In the genomic region with DNA sequence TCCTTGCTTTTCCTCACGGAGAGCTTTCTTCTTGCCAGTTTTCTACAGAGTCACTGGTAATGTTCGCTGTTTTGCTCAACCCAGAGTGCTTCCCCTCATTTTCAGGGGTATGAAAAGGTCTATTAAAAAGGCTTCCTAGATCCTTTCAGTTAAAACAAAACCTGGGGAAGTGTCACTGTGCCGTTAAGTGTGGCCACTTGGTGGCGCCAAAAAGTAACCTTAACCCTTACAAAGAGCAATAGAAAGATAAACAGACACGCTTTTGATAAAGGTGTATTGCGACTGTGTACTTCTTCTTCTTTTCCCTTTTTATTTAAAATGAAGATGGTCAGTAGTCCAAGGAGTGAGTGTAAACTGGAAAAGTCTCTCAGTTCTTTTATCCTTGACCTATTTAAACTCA, we compare ENCODE assay signal across 9 mouse cellular contexts.
DNase-seq lines count a peak whose midpoint lies in the region; ATAC-seq lines count a peak whose summit lies in the region.
"Had no signal": no experiment of that assay in that cellular context is flagged by ENCODE, and none has a peak within 500 bp of the region (broad histone marks: within the 10 kb centered on the region; RNA-seq: fewer than 3 reads in every experiment).

No protein-coding gene starts in this region.

- H3K27me3 ChIP-seq in forebrain, embryonic 16.5 days (replicated peaks; ENCODE audit: control insufficient read depth, insufficient read depth, low read length), result no peaks in the 10 kb centered on the region
- no peaks in the 10 kb centered on the region for H3K27me3 ChIP-seq in neural tube, embryonic 11.5 days (ENCODE audit: control insufficient read depth, insufficient read depth, low read length)
- H3K27me3 ChIP-seq: embryonic facial prominence, embryonic 13.5 days had no signal

- WGBS in forebrain, embryonic 16.5 days, result 8% methylated on average over 6 of the region's 6 CpGs
- WGBS in neural tube, embryonic 11.5 days, result 23% methylated on average over 6 of the region's 6 CpGs

- no peaks in the 10 kb centered on the region for H3K9me3 ChIP-seq in forebrain, embryonic 16.5 days (ENCODE audit: control insufficient read depth, low read length)
- H3K9me3 ChIP-seq in neural tube, embryonic 11.5 days (ENCODE audit: control insufficient read depth, low read length), result no peaks in the 10 kb centered on the region
- H3K9me3 ChIP-seq: embryonic facial prominence, embryonic 13.5 days had no signal

- ATAC-seq in forebrain, embryonic 16.5 days, result peak; percentile 54; the same call in 1 of the 2 replicates
- ATAC-seq in inflammation-experienced regulatory T-cells, adult 6 months, result peak; percentile 54
- 0 out of 2 replicates have a peak, but pooled peaks have one; percentile 37 for ATAC-seq in neural tube, embryonic 11.5 days (ENCODE audit: insufficient read depth, low FRiP score, low TSS enrichment)
- ATAC-seq in granulocyte monocyte progenitor cell, adult 5-6 weeks (replicated peaks; ENCODE audit: poor library complexity, severe bottlenecking), result no peak; the same call in 1 of the 2 replicates

- H3K4me1 ChIP-seq in forebrain, embryonic 16.5 days (replicated peaks; ENCODE audit: control insufficient read depth, insufficient read depth, low read length), result peaks cover 7% of the 10 kb centered on the region; the same call in 1 of the 2 replicates
- no peaks in the 10 kb centered on the region for H3K4me1 ChIP-seq in neural tube, embryonic 11.5 days (ENCODE audit: control insufficient read depth, insufficient read depth, low read length)
- H3K4me1 ChIP-seq: embryonic facial prominence, embryonic 13.5 days had no signal

- H3K9ac ChIP-seq in forebrain, embryonic 16.5 days (replicated peaks; ENCODE audit: low read depth, low read length), result no peak overlapping the region
- H3K9ac ChIP-seq in neural tube, embryonic 11.5 days (ENCODE audit: low read length), result no peak overlapping the region
- H3K9ac ChIP-seq: embryonic facial prominence, embryonic 13.5 days had no signal

- intact Hi-C loops in left cerebral cortex, postnatal 4 days (cut with DNase I), result loop anchor here (5.0 kb wide), 1 partner anchor 456 kb away; no protein-coding TSS in a partner anchor

- peak; percentile 53 for DNase-seq in urinary bladder, postnatal 14 days (ENCODE audit: low spot score)
- no peak for DNase-seq in urinary bladder, postnatal 4 days (ENCODE audit: low spot score in 2 of 2)
- peak; percentile 4 for DNase-seq in cerebellum, adult 11 months
- DNase-seq in left cerebral cortex, postnatal 4 days, result peak; percentile 60
- peak; percentile 80 for DNase-seq in neural tube, embryonic 11.5 days (ENCODE audit: low spot score)

- no peak overlapping the region for H3K4me3 ChIP-seq in forebrain, embryonic 16.5 days (replicated peaks; ENCODE audit: low read length)
- no peak overlapping the region for H3K4me3 ChIP-seq in neural tube, embryonic 11.5 days (ENCODE audit: low read depth, low read length)
- H3K4me3 ChIP-seq: embryonic facial prominence, embryonic 13.5 days had no signal

- H3K4me2 ChIP-seq in forebrain, embryonic 16.5 days (ENCODE audit: low read length), result no peak overlapping the region
- H3K4me2 ChIP-seq in neural tube, embryonic 11.5 days (ENCODE audit: low read depth), result no peak overlapping the region
- H3K4me2 ChIP-seq: embryonic facial prominence, embryonic 13.5 days had no signal

- H3K27ac ChIP-seq in forebrain, embryonic 16.5 days (ENCODE audit: low read length), result no peak overlapping the region
- no peak overlapping the region for H3K27ac ChIP-seq in neural tube, embryonic 11.5 days (ENCODE audit: low read depth, low read length)
- H3K27ac ChIP-seq: embryonic facial prominence, embryonic 13.5 days had no signal

- H3K36me3 ChIP-seq in forebrain, embryonic 16.5 days (ENCODE audit: control insufficient read depth, insufficient read depth), result no peaks in the 10 kb centered on the region
- H3K36me3 ChIP-seq in neural tube, embryonic 11.5 days (ENCODE audit: control insufficient read depth, insufficient read depth, low read length), result no peaks in the 10 kb centered on the region
- H3K36me3 ChIP-seq: embryonic facial prominence, embryonic 13.5 days had no signal

Comparison
In these comparisons a context has a peak if more than half of its experiments do, and no peak if none do; other contexts are left out.
1. DNase-seq: peak in urinary bladder, postnatal 14 days (single experiment), cerebellum, adult 11 months (single experiment), left cerebral cortex, postnatal 4 days (single experiment) and neural tube, embryonic 11.5 days (single experiment); none in urinary bladder, postnatal 4 days (0 of 2).